20 mouse cellular contexts compared by ENCODE assay signal in genomic region chr1:106768773-106769172, GRCm38 (mm10).
"Had no signal": no experiment of that assay in that cellular context is flagged by ENCODE, and none has a peak within 500 bp of the region (broad histone marks: within the 10 kb centered on the region; RNA-seq: fewer than 3 reads in every experiment).

No protein-coding gene starts in this region.

- H3K9me3 ChIP-seq: megakaryocyte, embryonic 14.5 days; midbrain, embryonic 10.5 days; midbrain, embryonic 12.5 days; neural tube, embryonic 13.5 days; neural tube, embryonic 15.5 days had no signal

- H3K4me3 ChIP-seq: megakaryocyte, embryonic 14.5 days; midbrain, embryonic 10.5 days; midbrain, embryonic 12.5 days; myocyte; neural tube, embryonic 13.5 days; neural tube, embryonic 15.5 days had no signal

- H3K27me3 ChIP-seq: megakaryocyte, embryonic 14.5 days; midbrain, embryonic 12.5 days; neural tube, embryonic 13.5 days; neural tube, embryonic 15.5 days had no signal

- DNase-seq: lung, adult 18-20 months; lung, embryonic 14.5 days; lung, postnatal 10 days; lung, postnatal 4 days; midbrain, embryonic 14.5 days; retina, postnatal 1 day; right cerebral cortex, adult 18-20 months; right cerebral cortex, postnatal 25 days; right cerebral cortex, postnatal 4 days; spleen, adult 18-20 months; thymus, adult 2 months; thymus, postnatal 25 days; thymus, postnatal 4 days had no signal

- H3K9ac ChIP-seq: lung, embryonic 14.5 days; midbrain, embryonic 12.5 days; neural tube, embryonic 13.5 days; neural tube, embryonic 15.5 days had no signal

- H3K4me2 ChIP-seq: lung, embryonic 14.5 days; midbrain, embryonic 12.5 days; neural tube, embryonic 13.5 days; neural tube, embryonic 15.5 days had no signal

- H3K4me1 ChIP-seq: midbrain, embryonic 10.5 days; midbrain, embryonic 12.5 days; neural tube, embryonic 13.5 days; neural tube, embryonic 15.5 days had no signal

- ATAC-seq: midbrain, embryonic 16.5 days had no signal

- H3K27ac ChIP-seq: midbrain, embryonic 10.5 days; midbrain, embryonic 12.5 days; neural tube, embryonic 13.5 days; neural tube, embryonic 15.5 days had no signal
